Mouse (Mus musculus): ENCODE measurements around the gene Cflar. TPM values are rescaled to one million over a fixed set of nuclear protein-coding genes. Genes with fewer than 3 reads are reported as not detected.

Gene Cflar
- polyA plus RNA-seq (2012; rRNA removed): 9.4 and 9.6 TPM in 2 replicates

DNA sequence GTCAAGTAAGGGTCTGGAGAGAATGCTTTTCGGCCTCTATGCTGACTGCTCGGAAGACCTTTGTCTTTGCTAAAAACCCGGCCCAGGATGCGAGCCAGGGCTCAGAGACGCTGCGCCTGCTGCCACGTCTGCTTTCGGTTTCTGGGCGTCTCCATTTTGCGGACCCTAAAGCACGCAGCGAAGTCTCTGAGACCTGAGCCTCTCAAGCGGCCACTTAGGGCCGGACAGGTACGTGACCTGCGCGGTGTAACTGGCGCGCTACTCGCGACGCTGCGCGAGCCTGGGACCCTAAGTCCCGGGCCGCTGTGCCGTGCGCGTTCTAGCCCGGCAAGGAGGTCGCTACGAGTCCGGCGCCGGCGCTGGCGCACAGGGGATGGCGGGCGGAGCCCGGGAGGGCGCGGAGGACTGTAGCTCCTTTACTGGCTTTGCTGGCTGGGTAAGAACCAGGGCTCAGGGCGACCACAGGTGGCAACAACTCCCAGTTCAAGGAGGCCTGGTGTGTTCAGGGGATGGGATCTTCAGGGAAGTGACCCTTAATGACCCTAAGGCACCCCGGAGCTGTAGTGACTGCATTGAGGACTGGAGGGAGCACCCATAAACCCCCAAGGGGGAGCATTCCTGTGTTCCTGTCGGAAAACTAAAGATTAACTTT lies at the start of gene Cflar:
Cflar (plus strand) TSS at position 144 of the 652 bp plus-strand sequence.

DNA sequence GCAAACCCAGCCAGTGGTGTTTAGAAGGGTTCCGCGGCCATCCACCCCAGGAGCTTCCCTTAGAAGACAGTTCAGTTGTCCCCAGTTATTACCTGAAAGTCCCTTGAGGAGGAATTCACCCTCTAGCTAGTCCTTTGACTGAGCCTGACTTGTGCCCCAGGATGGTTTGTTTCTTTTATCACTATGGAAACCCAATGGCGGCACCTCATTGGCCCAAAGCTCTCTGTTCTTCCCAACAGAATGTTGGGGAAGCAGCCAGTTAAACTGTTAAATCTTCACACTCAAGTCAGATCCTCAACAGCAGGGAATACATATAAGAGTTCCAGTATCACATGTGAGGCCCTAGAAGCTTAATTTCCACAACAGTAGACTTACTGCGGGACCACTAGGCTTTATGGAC lies 15.5 kb upstream of the Cflar start, which contains the start of gene Als2cr12:
Als2cr12 (minus strand) TSS at position 180 of the 400 bp plus-strand sequence.

DNA sequence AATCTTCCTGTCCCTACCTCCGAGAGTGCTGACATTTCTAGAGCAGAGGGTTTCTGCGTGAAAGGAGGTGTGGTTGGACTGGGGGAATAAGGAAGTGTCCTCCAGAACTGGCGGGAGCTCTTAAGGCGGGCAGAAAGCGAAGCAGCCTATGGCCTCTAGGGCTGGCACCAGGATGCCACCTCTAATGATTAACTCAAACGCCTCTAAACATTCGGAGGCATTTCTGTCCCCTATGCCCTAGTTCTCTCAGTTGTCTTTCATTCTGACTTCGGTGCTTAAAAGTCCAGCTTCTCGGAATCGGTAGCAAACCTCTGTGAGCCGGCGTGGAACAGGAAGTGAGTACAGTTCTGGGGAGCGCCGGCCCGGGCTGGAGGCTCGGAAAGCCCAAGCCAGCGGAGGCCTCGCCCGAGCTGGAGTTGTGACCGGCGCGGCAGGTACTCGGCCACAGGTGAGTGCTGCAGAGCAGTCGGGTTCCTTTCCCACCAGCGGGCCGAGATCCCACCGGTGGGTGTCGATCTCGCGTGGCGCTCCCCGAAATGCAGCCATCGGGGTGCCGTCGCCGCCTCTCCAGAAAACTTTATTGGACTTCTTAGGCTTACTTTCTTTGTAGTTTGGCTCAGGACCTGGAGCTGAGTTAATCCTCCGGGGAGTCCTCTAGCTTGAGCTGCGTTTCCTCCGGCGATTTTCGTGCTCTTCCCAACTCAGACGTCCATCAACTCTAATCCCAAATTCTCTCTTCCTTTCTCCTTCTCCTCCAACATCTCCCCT lies 84.2 kb downstream of the Cflar start, which contains the start of gene Casp8:
Casp8 (plus strand) TSS at position 84 of the 768 bp plus-strand sequence.

Other genes with a start within 250 kb of the Cflar start
- 23.6 and 25.6 TPM in 2 replicates for gene Orc2, start 206.4 kb upstream of the Cflar start, polyA plus RNA-seq (2012; rRNA removed)
- 1.2 and 1.3 TPM in 2 replicates for gene Fam126b, start 125.2 kb upstream of the Cflar start, polyA plus RNA-seq (2012; rRNA removed)
- gene Ndufb3, start 125.1 kb upstream of the Cflar start, polyA plus RNA-seq (2012; rRNA removed): 100 and 101 TPM in 2 replicates
- 0.03 TPM in 1 of 2 replicates, not detected in the other for gene Als2cr12, start 15.5 kb upstream of the Cflar start, polyA plus RNA-seq (2012; rRNA removed)
- gene Casp8, start 83.9 kb downstream of the Cflar start, polyA plus RNA-seq (2012; rRNA removed): 6.5 and 7.5 TPM in 2 replicates

Measured in liver, embryonic 14 days (tissue).